Mouse (Mus musculus): ENCODE data around the gene Top2a. TPM values are rescaled to one million over a fixed set of nuclear protein-coding genes. Genes with fewer than 3 reads are reported as not detected.

The Top2a gene
- total RNA-seq, 1 experiment from 2014 or later = 2.9 TPM

Other genes with a start within 250 kb of the Top2a start
- 0.47 and 1.8 TPM in 2 replicates for gene Nr1d1, start 248.9 kb downstream of the Top2a start, total RNA-seq (2017)
- 191 TPM in 2 replicates for gene Msl1, start 228.7 kb downstream of the Top2a start, total RNA-seq (2017)
- 58.7 and 64.0 TPM in 2 replicates for gene Casc3, start 219.3 kb downstream of the Top2a start, total RNA-seq (2017)
- 0.58 and 0.61 TPM in 2 replicates for gene Rapgefl1, start 187.4 kb downstream of the Top2a start, total RNA-seq (2017)
- gene Wipf2, start 160.6 kb downstream of the Top2a start, total RNA-seq (2017) = 13.4 and 16.2 TPM in 2 replicates
- gene Cdc6, start 116.4 kb downstream of the Top2a start, total RNA-seq (2017) = 2.0 and 2.2 TPM in 2 replicates
- gene Rara, start 96.4 kb downstream of the Top2a start, total RNA-seq (2017) = 131 and 135 TPM in 2 replicates
- gene Gjd3, start 41.2 kb downstream of the Top2a start, total RNA-seq (2017) = not detected in 2 replicates
- 11.4 and 18.8 TPM in 2 replicates for gene Igfbp4, start 17.1 kb upstream of the Top2a start, total RNA-seq (2017)
- gene Tns4, start 65.1 kb upstream of the Top2a start, total RNA-seq (2017) = 0.12 and 0.35 TPM in 2 replicates
- gene Ccr7, start 130.9 kb upstream of the Top2a start, total RNA-seq (2017) = 172 and 173 TPM in 2 replicates
- gene Smarce1, start 206.8 kb upstream of the Top2a start, total RNA-seq (2017) = 225 and 242 TPM in 2 replicates
- 3.8 and 4.9 TPM in 2 replicates for gene Krt222, start 219.9 kb upstream of the Top2a start, total RNA-seq (2017)

All from neutrophil, adult 5-6 weeks (primary cell).